Mouse (Mus musculus) liver, embryonic 15.5 days (tissue): ENCODE data around the gene Klhl33. TPM values are rescaled to one million over a fixed set of nuclear protein-coding genes. Genes with fewer than 3 reads are reported as not detected.
"Not testable (repeated sequence)": the region's sequence is repeated elsewhere in the genome, so short reads cannot be mapped to it uniquely, and the experiment has no call there.

Source experiments
- ATAC-seq: fragments of 200-750 bp; cut with Nextera tagmentation; 2 replicates; pipeline ENCODE4 v1.8.0; 2017; ENCODE audit warnings: moderate number of reproducible peaks, mild to moderate bottlenecking, moderate library complexity; ENCODE audit not compliant: insufficient read depth
- H3K27ac ChIP-seq: fragments of 300-500 bp; sonication (generic); replicated peaks from 2 replicates; pipeline ENCODE4 v1.5.1; 2015; ENCODE audit warnings: mild to moderate bottlenecking, inconsistent platforms
- H3K27me3 ChIP-seq: fragments of 300-500 bp; sonication (generic); 2 replicates; pipeline ENCODE4 v1.6.1; 2015; ENCODE audit warnings: mild to moderate bottlenecking, inconsistent platforms
- H3K36me3 ChIP-seq: fragments of 300-500 bp; sonication (generic); replicated peaks from 2 replicates; pipeline ENCODE4 v1.6.1; 2015; ENCODE audit warnings: moderate library complexity, mild to moderate bottlenecking, inconsistent platforms
- H3K4me1 ChIP-seq: fragments of 300-500 bp; sonication (generic); replicated peaks from 2 replicates; pipeline ENCODE4 v1.6.1; 2015; ENCODE audit warnings: inconsistent platforms
- H3K4me2 ChIP-seq: fragments of 300-500 bp; sonication (generic); 2 replicates; pipeline ENCODE4 v1.6.1; 2015; ENCODE audit warnings: moderate library complexity, mild to moderate bottlenecking, inconsistent platforms
- H3K4me3 ChIP-seq: fragments of 300-500 bp; sonication (generic); replicated peaks from 2 replicates; pipeline ENCODE4 v1.5.1; 2015; ENCODE audit warnings: mild to moderate bottlenecking, inconsistent platforms
- H3K9ac ChIP-seq: fragments of 300-500 bp; sonication (generic); 2 replicates; pipeline ENCODE4 v1.6.1; 2015; ENCODE audit warnings: moderate library complexity, mild to moderate bottlenecking, inconsistent platforms
- H3K9me3 ChIP-seq: fragments of 300-500 bp; sonication (generic); replicated peaks from 2 replicates; pipeline ENCODE4 v1.6.1; 2016; ENCODE audit warnings: inconsistent platforms
- WGBS: fragments of 180-500 bp; shearing (Covaris S2); methylation state at CpG from one replicate; pipeline ENCODE4 v1.1.7; 2015; ENCODE audit warnings: mixed read lengths; ENCODE audit not compliant: insufficient replicate concordance; 5-methylcytosine and 5-hydroxymethylcytosine counted together
- polyA plus RNA-seq: library from polyadenylated mRNA; unstranded; fragments of >200 nt; fragmentation: Nextera tagmentation; extraction: Ambion mirVana; gene quantifications from 2 replicates; pipeline ENCODE4 v1.2.1, GENCODE M21; 2015

Klhl33 gene
- polyA plus RNA-seq, 1 experiment from 2014 or later = 0.20 TPM

DNA sequence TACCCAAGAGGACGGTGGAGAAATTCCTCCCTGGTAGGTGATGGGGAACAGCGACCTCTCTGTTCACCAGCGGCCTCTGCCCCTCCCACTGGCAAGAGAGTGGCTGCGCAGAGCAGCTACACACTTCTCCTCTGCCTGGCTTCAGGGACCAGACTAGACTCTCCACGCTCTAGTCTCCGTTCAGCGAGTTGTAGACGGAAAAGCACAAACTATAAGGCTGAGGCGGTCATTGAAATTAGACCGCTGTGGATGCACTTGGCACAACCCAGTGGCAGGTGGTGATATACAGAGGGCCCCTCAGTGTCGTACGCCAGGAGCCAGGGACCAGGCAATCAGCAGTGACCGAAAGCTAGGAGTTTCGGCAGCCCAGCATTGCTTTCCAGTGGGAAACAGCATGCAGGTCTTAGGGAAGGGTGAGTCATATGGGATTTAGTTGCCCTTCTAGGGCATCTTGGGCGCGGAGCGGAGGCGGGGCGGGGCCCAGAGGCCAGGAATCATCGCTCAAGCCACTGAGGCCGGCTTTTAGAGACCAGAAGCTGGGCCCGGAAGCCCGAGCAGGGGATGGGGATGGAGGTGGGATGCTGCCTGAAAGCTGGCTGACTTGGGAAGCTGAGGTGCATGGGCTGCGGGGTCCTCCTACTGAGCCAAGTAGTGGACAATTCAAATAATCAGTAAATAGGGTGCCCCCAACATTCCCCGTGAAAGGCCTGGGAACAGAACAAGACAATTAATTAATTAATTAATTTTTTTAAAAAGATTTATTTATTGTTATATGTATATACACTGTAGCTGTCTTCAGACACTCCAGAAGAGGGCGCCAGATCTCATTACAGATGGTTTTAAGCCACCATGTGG is 6.9 kb upstream of the Klhl33 start:
- ATAC-seq = peak; percentile 63
- Histone ChIP-seq H3K27ac (no peak overlapping the region), H3K9ac (no peak overlapping the region; the same call in 1 of the 2 replicates)

DNA sequence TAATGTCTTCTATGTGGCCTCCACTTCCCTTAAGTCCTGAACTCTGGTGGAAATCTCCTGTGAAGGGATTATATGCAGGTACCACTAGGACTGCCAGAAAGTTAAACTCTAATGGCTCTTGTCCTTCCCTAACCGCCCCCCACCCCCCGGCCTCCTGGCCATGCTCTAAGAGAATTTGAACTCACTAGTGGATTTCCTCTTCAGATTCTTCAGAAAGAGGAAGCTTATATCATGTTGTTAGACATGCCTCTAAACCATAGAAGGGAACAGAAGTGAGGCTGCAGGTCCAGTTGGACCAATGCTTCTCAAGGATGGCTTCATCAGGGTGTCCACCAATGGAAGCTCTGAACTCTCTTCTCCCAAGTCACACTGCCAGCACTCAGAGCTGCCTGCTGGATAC is 685 bp upstream of the Klhl33 start:
- H3K36me3 ChIP-seq, ATAC-seq, H3K27ac ChIP-seq, H3K9ac ChIP-seq, H3K9me3 ChIP-seq, H3K4me1 ChIP-seq, H3K4me2 ChIP-seq, H3K4me3 ChIP-seq: not testable (repeated sequence)
- WGBS = 44% methylated on average over 2 of the region's 2 CpGs
- peaks cover 18% of the 10 kb centered on the region for H3K27me3 ChIP-seq

More for the DNA sequence above, 6.9 kb upstream of the Klhl33 start:
- H3K36me3 ChIP-seq = no peaks in the 10 kb centered on the region
- H3K4me1 ChIP-seq = peaks cover 9% of the 10 kb centered on the region
- H3K4me2 ChIP-seq = peak overlapping the region; percentile 73
- WGBS = 7% methylated on average over 26 of the region's 26 CpGs
- peak overlapping the region; percentile 51 for H3K4me3 ChIP-seq
- H3K27me3 ChIP-seq = no peaks in the 10 kb centered on the region
- no peaks in the 10 kb centered on the region for H3K9me3 ChIP-seq

DNA sequence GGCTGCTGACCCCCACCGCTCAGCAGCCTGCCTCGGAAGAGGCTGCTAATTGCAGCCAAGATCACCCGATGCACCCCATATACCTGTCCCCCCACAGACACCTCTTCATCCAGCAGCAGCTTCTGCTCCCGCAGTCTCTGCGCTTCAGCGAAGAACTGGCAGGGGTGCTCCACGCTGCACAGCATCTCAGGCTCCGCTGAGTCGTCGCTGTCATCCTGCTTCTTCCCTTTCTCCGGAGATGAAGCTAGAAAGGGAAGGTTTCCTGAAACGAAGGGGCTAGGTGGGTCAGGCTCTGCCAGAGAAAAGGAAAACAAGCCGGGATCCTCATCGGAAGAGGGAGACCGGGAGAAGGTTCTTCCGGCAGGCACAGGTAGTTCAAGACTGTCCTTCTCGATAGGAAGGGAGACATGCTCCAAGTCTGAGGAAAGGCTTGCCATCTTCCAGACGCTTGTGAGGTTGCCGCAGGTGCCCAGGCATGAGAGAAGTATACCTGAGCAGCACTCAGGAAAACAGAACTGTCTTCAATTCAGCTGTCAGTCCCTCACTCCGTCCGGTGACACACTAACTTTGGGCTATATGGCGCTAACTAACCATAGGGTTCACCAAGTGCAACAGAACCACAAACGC is 447 bp downstream of the Klhl33 start:
- Histone ChIP-seq H3K4me1 (peaks cover 7% of the 10 kb centered on the region; the same call in 1 of the 2 replicates), H3K4me2 (peak overlapping the region; percentile 55), H3K27me3 (peaks cover 18% of the 10 kb centered on the region), H3K36me3 (no peaks in the 10 kb centered on the region), H3K4me3 (peak overlapping the region; percentile 27), H3K9ac (no peak overlapping the region), H3K9me3 (no peaks in the 10 kb centered on the region), H3K27ac (0 out of 2 replicates have a peak overlapping the region, but pooled peaks have one; percentile 29)
- no peak for ATAC-seq
- 21% methylated on average over 23 of the region's 23 CpGs for WGBS

DNA sequence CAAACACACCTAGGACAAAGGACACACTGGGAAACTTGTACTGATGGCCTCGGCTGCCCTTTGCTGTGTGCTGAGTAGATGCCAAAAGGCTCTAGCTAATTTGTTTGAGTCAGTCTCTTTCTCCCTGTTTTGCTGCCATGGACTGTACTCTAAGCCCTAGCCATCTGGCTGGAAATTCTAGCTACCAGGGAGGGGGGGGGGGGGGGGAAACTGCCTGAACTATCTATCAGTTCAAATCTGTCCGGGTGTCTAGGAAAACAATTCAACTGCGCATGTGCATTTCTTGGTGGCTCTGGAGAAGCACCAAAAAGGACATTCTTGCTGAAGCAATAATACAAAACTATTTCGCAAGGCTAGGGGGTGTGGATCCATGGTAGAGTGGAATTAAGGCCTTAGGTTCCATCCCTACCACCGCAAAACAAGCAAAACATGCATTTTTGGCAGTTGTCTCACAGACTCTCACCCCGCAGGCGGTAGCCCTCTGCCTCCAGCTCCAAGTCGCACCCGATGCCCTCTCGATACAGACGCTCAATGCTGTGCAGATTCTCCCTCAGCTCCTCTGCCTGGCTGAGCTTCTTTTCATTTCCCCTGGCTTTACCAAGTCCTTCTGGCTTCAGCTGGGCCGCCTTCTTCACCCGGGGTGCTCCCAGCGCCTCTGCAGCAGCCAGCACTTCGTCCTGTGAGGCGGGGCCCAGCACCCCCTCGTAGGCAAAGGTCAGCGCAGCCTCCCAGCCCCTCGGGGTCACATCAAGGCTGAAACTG is 1.1 kb downstream of the Klhl33 start:
- H3K36me3 ChIP-seq = no peaks in the 10 kb centered on the region
- peak; percentile 63 for ATAC-seq
- H3K27ac ChIP-seq = 0 out of 2 replicates have a peak overlapping the region, but pooled peaks have one; percentile 29
- H3K9me3 ChIP-seq = no peaks in the 10 kb centered on the region
- H3K9ac ChIP-seq = no peak overlapping the region
- H3K27me3 ChIP-seq = peaks cover 18% of the 10 kb centered on the region
- H3K4me3 ChIP-seq = peak overlapping the region; percentile 27
- 18% methylated on average over 19 of the region's 19 CpGs for WGBS
- H3K4me2 ChIP-seq = peak overlapping the region; percentile 55
- H3K4me1 ChIP-seq = peaks cover 7% of the 10 kb centered on the region; the same call in 1 of the 2 replicates

DNA sequence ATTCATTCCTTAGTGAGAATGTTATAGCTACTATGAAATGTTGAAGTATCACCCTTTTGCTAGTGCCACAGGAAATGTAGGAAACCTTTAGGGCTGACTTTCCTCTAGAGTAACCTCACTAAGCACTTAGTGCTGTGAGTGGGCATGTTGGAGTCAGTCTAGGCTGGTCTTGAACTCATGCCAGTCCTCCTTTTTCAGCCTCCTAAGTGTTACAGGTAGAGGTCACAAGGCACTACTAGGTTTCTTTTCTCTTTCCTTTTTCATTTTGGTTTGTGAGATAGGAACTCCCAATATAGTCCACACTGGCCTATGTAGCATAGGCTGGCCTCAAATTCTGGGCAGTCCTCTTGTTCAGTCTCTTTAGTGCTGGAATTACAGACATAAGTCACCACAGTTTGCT is 1.9 kb downstream of the Klhl33 start:
- Histone ChIP-seq H3K4me2 (no peak overlapping the region), H3K4me3 (no peak overlapping the region), H3K36me3 (no peaks in the 10 kb centered on the region), H3K27me3 (peaks cover 18% of the 10 kb centered on the region), H3K9me3 (no peaks in the 10 kb centered on the region), H3K4me1 (peaks cover 7% of the 10 kb centered on the region; the same call in 1 of the 2 replicates), H3K9ac (no peak overlapping the region), H3K27ac (no peak overlapping the region)
- no peak for ATAC-seq

DNA sequence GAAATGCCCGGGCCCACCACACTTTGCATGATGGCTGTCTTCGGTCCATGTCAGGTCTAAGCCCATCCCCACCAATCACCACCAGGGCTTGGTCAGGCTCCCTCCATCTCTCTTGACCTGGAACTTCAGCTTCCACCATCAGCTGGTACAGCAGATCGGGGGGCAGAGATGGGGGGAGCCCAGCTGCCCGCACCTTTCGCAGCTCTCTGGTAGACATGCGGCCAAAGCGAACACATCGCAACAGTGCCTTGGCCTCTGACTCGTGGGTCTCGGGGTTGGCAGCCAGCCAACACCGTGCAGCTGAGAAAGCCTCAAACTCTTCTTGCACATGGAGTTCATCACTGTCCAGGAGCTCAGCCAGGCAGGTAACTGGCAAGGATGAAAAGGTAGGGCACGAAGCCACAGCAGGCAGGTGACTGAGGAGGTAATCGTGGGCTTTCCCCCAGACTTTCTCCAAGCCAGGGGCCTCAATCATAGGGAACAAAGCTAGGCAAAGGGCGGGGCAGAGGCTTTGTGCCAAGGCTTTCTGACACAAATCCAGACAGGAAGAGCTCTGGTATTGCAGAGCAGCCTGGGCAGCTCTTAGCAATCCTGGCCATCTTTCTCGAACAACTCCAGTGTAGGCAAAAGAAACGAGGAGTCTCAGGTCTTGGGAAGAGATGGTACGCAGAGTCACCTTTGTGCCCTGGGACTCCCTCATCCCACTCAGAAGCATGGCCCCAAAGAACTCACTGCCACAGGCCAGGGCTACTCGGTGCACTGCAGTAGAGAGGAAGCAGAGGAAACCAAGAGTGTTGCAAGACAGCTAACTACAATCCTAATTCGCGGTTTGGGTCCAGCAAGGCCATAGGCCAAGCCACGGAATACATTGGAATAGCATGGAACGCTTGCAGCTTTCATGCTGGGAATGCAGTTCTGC is 4.5 kb downstream of the Klhl33 start:
- H3K4me2 ChIP-seq = no peak overlapping the region
- H3K9me3 ChIP-seq = no peaks in the 10 kb centered on the region
- peaks cover 7% of the 10 kb centered on the region; the same call in 1 of the 2 replicates for H3K4me1 ChIP-seq
- no peaks in the 10 kb centered on the region for H3K36me3 ChIP-seq
- H3K4me3 ChIP-seq = no peak overlapping the region
- peaks cover 18% of the 10 kb centered on the region for H3K27me3 ChIP-seq
- 66% methylated on average over 22 of the region's 22 CpGs for WGBS
- no peak overlapping the region for H3K9ac ChIP-seq
- no peak overlapping the region for H3K27ac ChIP-seq
- no peak for ATAC-seq

DNA sequence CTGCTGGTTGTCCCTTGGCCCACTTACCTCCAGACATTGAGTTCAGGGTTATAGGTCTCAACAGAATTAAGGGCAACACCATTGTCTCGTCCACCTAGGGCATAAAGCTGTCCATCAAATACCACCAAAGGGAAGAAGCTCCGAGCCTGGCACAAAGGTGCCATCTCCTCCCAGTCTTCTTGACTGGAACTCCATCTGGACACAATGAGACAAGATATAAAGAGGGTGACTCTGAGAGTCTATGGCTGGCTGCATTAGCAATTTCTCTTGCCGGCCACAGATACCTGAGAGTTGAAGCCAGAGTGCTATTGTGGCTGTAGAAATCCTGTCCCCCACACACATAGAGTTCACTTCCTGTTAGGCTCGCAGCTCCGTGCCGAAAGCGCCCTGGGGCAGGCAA is 5.2 kb downstream of the Klhl33 start:
- H3K27ac ChIP-seq = no peak overlapping the region
- no peaks in the 10 kb centered on the region for H3K9me3 ChIP-seq
- no peak overlapping the region for H3K9ac ChIP-seq
- H3K4me3 ChIP-seq = no peak overlapping the region
- 61% methylated on average over 7 of the region's 7 CpGs for WGBS
- H3K27me3 ChIP-seq = peaks cover 14% of the 10 kb centered on the region
- H3K4me1 ChIP-seq = peaks cover 7% of the 10 kb centered on the region; the same call in 1 of the 2 replicates
- H3K36me3 ChIP-seq = no peaks in the 10 kb centered on the region
- ATAC-seq = no peak
- H3K4me2 ChIP-seq = no peak overlapping the region

DNA sequence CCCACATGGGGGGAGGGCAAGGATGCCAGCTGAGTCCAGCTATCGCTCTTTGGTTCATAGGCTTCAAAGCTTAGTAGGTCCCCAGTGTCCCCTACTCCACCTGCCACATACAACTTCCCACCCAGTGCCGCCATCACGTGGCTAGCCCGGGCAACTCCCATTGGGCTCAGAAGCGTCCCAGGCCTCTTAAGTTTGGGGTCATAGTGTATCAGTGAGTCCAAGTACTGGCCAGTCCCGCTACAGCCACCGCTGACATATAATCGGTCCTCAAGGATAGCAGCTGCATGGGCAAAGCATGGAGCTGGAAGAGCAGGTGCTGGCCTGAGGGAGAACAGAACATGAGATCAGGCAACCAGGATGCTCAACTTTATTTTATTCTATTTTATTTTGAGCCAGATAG is 5.7 kb downstream of the Klhl33 start:
- Histone ChIP-seq H3K4me2 (no peak overlapping the region), H3K27me3 (peaks cover 9% of the 10 kb centered on the region), H3K4me1 (peaks cover 4% of the 10 kb centered on the region; the same call in 1 of the 2 replicates), H3K9me3 (no peaks in the 10 kb centered on the region), H3K27ac (no peak overlapping the region), H3K4me3 (no peak overlapping the region), H3K36me3 (no peaks in the 10 kb centered on the region), H3K9ac (no peak overlapping the region)
- WGBS = 70% methylated on average over 8 of the region's 8 CpGs
- ATAC-seq = no peak

DNA sequence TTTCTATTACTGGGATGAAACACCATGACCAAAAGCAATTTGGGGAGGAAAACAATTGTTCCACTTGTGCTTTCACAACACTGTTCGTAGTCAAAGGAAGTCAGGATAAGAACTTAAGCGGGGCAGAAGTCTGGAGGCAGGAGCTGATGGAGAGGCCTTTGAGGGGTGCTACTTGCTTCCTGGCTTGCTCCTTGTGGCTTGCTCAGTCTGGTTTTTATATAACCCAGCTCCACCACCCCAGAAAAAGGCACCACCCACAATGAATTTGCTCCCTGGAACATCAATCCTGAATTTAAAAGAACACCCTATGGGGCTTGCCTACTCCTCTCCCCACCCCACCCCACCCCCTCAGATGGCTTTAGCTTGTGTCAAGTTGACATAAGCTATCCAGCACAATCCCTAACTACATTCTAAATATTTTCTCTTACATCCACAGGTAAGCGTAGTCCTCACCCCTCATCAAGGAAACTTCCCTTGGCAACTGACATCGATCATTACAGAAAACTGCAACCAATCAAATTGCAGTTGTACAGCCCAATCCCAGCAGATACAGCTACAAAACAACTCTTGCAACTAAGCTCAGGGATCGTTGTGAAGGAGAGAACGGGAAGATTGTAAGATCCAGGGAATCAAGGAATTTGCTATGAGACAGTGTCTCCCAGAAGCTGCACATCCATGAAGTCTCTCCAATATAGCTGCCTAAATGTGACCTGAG is 20.9 kb downstream of the Klhl33 start:
- Histone ChIP-seq H3K9me3 (no peaks in the 10 kb centered on the region), H3K27me3 (no peaks in the 10 kb centered on the region), H3K4me2 (no peak overlapping the region), H3K4me3 (no peak overlapping the region), H3K4me1 (no peaks in the 10 kb centered on the region), H3K36me3 (no peaks in the 10 kb centered on the region), H3K27ac (no peak overlapping the region), H3K9ac (no peak overlapping the region)
- ATAC-seq = no peak
- WGBS = 63% methylated on average over 6 of the region's 6 CpGs
